Mouse (Mus musculus) thymus, postnatal 0 days (tissue): ENCODE measurements around the gene Ap2s1. TPM values are rescaled to one million over a fixed set of nuclear protein-coding genes. Genes with fewer than 3 reads are reported as not detected.
A peak's percentile ranks its signal among the peaks of the same experiment; 100 is the strongest.

Source experiments
- DNase-seq: peaks from one replicate; pipeline ENCODE4 v3.0.0-alpha.2; 2015; ENCODE audit warnings: low spot score
- polyA plus RNA-seq: library from polyadenylated mRNA; unstranded; fragments of >200 nt; fragmentation: Nextera tagmentation; extraction: Ambion mirVana; gene quantifications from 2 replicates; pipeline ENCODE4 v1.2.1, GENCODE M21; 2015

The Ap2s1 gene
- polyA plus RNA-seq, 1 experiment from 2014 or later = 329 TPM

GRCm38 (mm10) chr7:16793010-16793725 is 55.0 kb downstream of the Ap2s1 start:
- no peak for DNase-seq

GRCm38 (mm10) chr7:16794886-16795285 is 56.7 kb downstream of the Ap2s1 start:
- DNase-seq = peak; percentile 77

Other genes starting within 250 kb of the Ap2s1 start
- gene Arhgap35, start 123.4 kb upstream of the Ap2s1 start, polyA plus RNA-seq = 3.8 and 4.0 TPM in 2 replicates
- 0.86 and 1.3 TPM in 2 replicates for gene Ceacam15, start 62.7 kb upstream of the Ap2s1 start, polyA plus RNA-seq
- gene Ceacam9, start 16.5 kb upstream of the Ap2s1 start, polyA plus RNA-seq = 0.23 and 0.44 TPM in 2 replicates
- 77.9 and 80.3 TPM in 2 replicates for gene Slc1a5, start 42.9 kb downstream of the Ap2s1 start, polyA plus RNA-seq
- 57.1 and 60.9 TPM in 2 replicates for gene Strn4, start 77.5 kb downstream of the Ap2s1 start, polyA plus RNA-seq
- gene Fkrp, start 78.3 kb downstream of the Ap2s1 start, polyA plus RNA-seq = 17.1 and 18.8 TPM in 2 replicates
- 70.6 and 80.0 TPM in 2 replicates for gene Prkd2, start 104.5 kb downstream of the Ap2s1 start, polyA plus RNA-seq
- 0.13 and 0.18 TPM in 2 replicates for gene Dact3, start 136.9 kb downstream of the Ap2s1 start, polyA plus RNA-seq
- 0.44 and 0.85 TPM in 2 replicates for gene Gng8, start 153.4 kb downstream of the Ap2s1 start, polyA plus RNA-seq
- 1.9 and 2.6 TPM in 2 replicates for gene Ptgir, start 168.1 kb downstream of the Ap2s1 start, polyA plus RNA-seq
- 201 and 212 TPM in 2 replicates for gene Calm3, start 185.7 kb downstream of the Ap2s1 start, polyA plus RNA-seq
- 5.1 and 6.4 TPM in 2 replicates for gene Pnmal2, start 206.3 kb downstream of the Ap2s1 start, polyA plus RNA-seq
- 0.04 TPM in 2 replicates for gene Pnmal1, start 221.3 kb downstream of the Ap2s1 start, polyA plus RNA-seq
- gene Gm42372, start 244.7 kb downstream of the Ap2s1 start, polyA plus RNA-seq = 0.33 and 0.49 TPM in 2 replicates